Mouse (Mus musculus) cerebellum, postnatal 4 days (tissue): ENCODE measurements around the gene Fig4.

ENCODE experiments used
- DNase-seq, 2 experiments: peaks; one replicate each; pipeline ENCODE4 v3.0.0; 2022; ENCODE audit warnings: low spot score in 2 of 2, mixed read lengths in 1 of 2

Fig4 gene

GRCm38 (mm10) chr10:41302689-41303431 is at the start of gene Fig4:
Gene Fig4 (minus strand): TSS chr10:41303260.
- DNase-seq: peak; percentile 67 to 84

- DNase-seq: no peak
Measured at GRCm38 (mm10) chr10:41341346-41341745, 38.3 kb upstream of the Fig4 start.

- DNase-seq: no peak
Measured at GRCm38 (mm10) chr10:41332533-41333043, 29.5 kb upstream of the Fig4 start.

- no peak for DNase-seq
Measured at GRCm38 (mm10) chr10:41315866-41316265, 12.8 kb upstream of the Fig4 start.

- DNase-seq: no peak
Measured at GRCm38 (mm10) chr10:41308205-41308604, 5.1 kb upstream of the Fig4 start.

- DNase-seq: no peak
Measured at GRCm38 (mm10) chr10:41304961-41305455, 1.9 kb upstream of the Fig4 start.

GRCm38 (mm10) chr10:41303639-41304444 is 782 bp upstream of the Fig4 start, which contains the start of gene Ak9:
Gene Ak9 (plus strand): TSS chr10:41303980.
- peak; percentile 30 to 71 for DNase-seq

- DNase-seq: no peak
Measured at GRCm38 (mm10) chr10:41300161-41300560, 2.9 kb downstream of the Fig4 start.

- DNase-seq: peak in 1 of 2 experiments; percentile 38
Measured at GRCm38 (mm10) chr10:41295145-41295544, 7.9 kb downstream of the Fig4 start.

GRCm38 (mm10) chr10:41294734-41295133 is 8.3 kb downstream of the Fig4 start:
- peak in 1 of 2 experiments; percentile 43 for DNase-seq

GRCm38 (mm10) chr10:41293019-41293418 is 10.0 kb downstream of the Fig4 start:
- DNase-seq: no peak

- DNase-seq: no peak
Measured at GRCm38 (mm10) chr10:41291021-41291420, 12.0 kb downstream of the Fig4 start.

GRCm38 (mm10) chr10:41288771-41289415 is 14.2 kb downstream of the Fig4 start:
- peak; percentile 91 to 94 for DNase-seq

- DNase-seq: no peak
Measured at GRCm38 (mm10) chr10:41288074-41288473, 15.0 kb downstream of the Fig4 start.

- DNase-seq: no peak
Measured at GRCm38 (mm10) chr10:41287618-41288017, 15.4 kb downstream of the Fig4 start.

- no peak for DNase-seq
Measured at GRCm38 (mm10) chr10:41282086-41282485, 21.0 kb downstream of the Fig4 start.

GRCm38 (mm10) chr10:41280796-41281195 is 22.3 kb downstream of the Fig4 start:
- no peak for DNase-seq

GRCm38 (mm10) chr10:41280177-41280576 is 22.9 kb downstream of the Fig4 start:
- peak in 1 of 2 experiments; percentile 79 for DNase-seq

GRCm38 (mm10) chr10:41278808-41279207 is 24.3 kb downstream of the Fig4 start:
- DNase-seq: no peak

GRCm38 (mm10) chr10:41274871-41275270 is 28.2 kb downstream of the Fig4 start:
- no peak for DNase-seq

- peak in 1 of 2 experiments; percentile 48 for DNase-seq
Measured at GRCm38 (mm10) chr10:41271860-41272259, 31.2 kb downstream of the Fig4 start.

- DNase-seq: no peak
Measured at GRCm38 (mm10) chr10:41261889-41262288, 41.2 kb downstream of the Fig4 start.
